24 mouse cellular contexts compared by ENCODE assay signal in the genomic region with DNA sequence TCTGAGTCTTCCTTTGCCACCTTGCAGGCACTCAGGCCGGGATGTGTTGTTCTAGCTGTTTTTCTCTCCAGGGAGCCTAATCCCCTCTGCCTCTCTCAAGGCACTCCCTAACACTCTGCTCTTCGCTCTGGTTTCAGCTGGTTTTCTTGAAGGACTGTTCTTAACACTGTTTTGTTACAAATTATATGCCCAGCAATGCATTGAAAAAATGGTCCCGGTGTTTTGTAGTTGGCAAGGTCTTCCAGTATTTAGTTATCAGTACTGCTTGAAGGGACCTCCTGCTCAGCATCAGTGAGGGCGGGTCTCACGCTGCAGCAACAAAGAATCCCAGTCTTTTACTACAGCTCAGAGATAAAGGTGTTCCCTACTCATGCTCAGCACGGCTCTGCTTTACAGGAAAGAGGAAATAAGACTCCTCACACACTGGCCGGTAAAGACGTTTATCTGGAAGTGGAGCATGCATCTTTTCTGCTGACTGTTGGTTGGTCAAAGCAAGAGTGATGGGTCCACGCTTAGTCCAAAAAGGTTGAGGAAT. TPM values are rescaled to one million over a fixed set of nuclear protein-coding genes. Genes with fewer than 3 reads are reported as not detected.
"Had no signal": no experiment of that assay in that cellular context is flagged by ENCODE, and none has a peak within 500 bp of the region (broad histone marks: within the 10 kb centered on the region; RNA-seq: fewer than 3 reads in every experiment).

No protein-coding gene starts in this region.

- H3K4me1 ChIP-seq: neural tube, embryonic 13.5 days; neural tube, embryonic 15.5 days; stomach, embryonic 15.5 days had no signal

- H3K4me3 ChIP-seq: midbrain, embryonic 10.5 days; myocyte; neural tube, embryonic 13.5 days; neural tube, embryonic 15.5 days; stomach, embryonic 15.5 days had no signal

- ATAC-seq: midbrain, embryonic 16.5 days had no signal

- H3K27me3 ChIP-seq: stomach, embryonic 15.5 days had no signal

- H3K4me2 ChIP-seq: lung, embryonic 14.5 days; neural tube, embryonic 13.5 days; neural tube, embryonic 15.5 days; stomach, embryonic 15.5 days had no signal

- H3K9ac ChIP-seq: liver, embryonic 14.5 days; lung, embryonic 14.5 days; neural tube, embryonic 13.5 days; neural tube, embryonic 15.5 days; stomach, embryonic 15.5 days had no signal

- DNase-seq: lung, adult 18-20 months; lung, embryonic 14.5 days; lung, postnatal 10 days; lung, postnatal 4 days; midbrain, embryonic 14.5 days; right cerebral cortex, postnatal 14 days; thymus, adult 18-20 months; thymus, postnatal 14 days; thymus, postnatal 36 days had no signal

- H3K9me3 ChIP-seq: midbrain, embryonic 10.5 days; neural tube, embryonic 13.5 days; neural tube, embryonic 15.5 days; stomach, embryonic 15.5 days had no signal

- H3K27ac ChIP-seq: liver, embryonic 14.5 days; midbrain, embryonic 10.5 days; neural tube, embryonic 13.5 days; neural tube, embryonic 15.5 days; stomach, embryonic 15.5 days; stomach, postnatal 0 days had no signal

- H3K36me3 ChIP-seq: midbrain, embryonic 10.5 days; neural tube, embryonic 13.5 days; neural tube, embryonic 15.5 days; stomach, embryonic 15.5 days had no signal

RNA-seq across cellular contexts. Expression of a gene that starts 9.5 kb away (rescaled TPM):
- total RNA-seq: megakaryocyte, adult 5-6 weeks; megakaryocyte-erythroid progenitor cell, adult 5-6 weeks had no signal
- polyA plus RNA-seq: liver, embryonic 14.5 days; liver, embryonic 16.5 days; lung, embryonic 14.5 days; lung, embryonic 16.5 days; midbrain, embryonic 10.5 days; midbrain, embryonic 14.5 days; midbrain, embryonic 16.5 days; myocyte; neural tube, embryonic 11.5 days; neural tube, embryonic 13.5 days; neural tube, embryonic 15.5 days; spleen, adult 2 months; stomach, embryonic 15.5 days; stomach, postnatal 0 days; thymus, postnatal 0 days had no signal

RNA-seq across cellular contexts. Expression of a gene that starts 44.0 kb away (rescaled TPM):
- total RNA-seq: megakaryocyte, adult 5-6 weeks; megakaryocyte-erythroid progenitor cell, adult 5-6 weeks had no signal
- polyA plus RNA-seq: midbrain, embryonic 10.5 days; midbrain, embryonic 14.5 days; myocyte had no signal
